Mouse (Mus musculus) heart, postnatal 0 days (tissue): Measurements from ENCODE around the gene Comtd1.
A peak's percentile ranks its signal among the peaks of the same experiment; 100 is the strongest.

ENCODE experiments used
- CTCF ChIP-seq: IDR thresholded peaks from 2 replicates; pipeline ENCODE4 v1.5.1; 2016; ENCODE audit warnings: antibody characterized with exemption, control low read depth, low read depth
- EP300 ChIP-seq: IDR thresholded peaks from 2 replicates; pipeline ENCODE4 v1.6.1; 2016; ENCODE audit warnings: antibody characterized with exemption, low read depth

DNA sequence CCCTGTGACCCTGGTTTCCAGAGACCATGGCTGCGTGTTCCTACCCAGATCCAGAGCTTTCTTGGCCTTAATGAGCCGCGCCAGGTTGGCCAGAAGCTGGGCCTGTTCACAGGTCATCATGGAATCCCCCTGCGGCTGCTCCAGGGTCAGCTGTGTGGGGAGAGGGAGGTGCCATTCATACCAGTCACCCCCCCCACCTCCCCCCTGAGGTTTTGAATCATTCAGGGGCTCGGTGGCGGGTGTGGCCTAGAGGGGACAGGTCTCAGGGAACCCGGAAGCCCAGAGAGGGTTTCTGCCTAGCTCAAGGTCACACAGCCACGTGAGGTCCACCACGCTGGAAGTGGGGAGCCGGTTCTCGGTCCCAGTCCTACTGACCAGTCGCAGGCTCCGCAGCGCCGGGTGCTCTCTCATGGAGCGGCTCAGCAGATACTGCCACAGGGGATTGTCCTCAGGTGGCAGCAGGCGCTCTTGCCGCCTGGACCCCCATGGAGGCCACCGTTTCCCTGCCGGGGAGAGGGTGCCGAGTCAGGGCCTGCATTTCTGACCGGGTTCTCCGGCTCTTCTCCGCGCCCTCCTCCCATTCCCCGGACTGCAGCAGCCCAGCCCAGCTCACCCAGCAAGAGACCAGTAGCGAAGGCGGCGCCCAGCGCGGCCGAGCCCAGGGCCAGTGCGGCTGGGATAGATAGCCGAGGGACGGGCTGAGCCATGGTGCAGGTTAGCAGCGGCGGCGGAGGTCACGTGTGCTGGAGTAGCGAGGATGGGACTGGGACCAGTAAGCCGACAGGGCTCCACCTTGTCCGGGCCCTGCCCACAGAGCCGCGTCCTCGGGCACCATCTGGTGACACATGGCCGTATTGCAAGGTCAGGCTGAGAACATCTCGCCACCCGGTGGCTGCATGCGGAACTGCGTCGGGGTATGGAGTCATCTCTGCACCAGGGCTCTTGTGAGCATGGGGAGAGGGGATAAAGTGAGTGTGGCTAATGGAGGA is at the start of gene Comtd1:
- TF ChIP-seq CTCF = peak; percentile 100
- no peak for TF ChIP-seq EP300
